Mouse (Mus musculus): ENCODE measurements around the gene Dennd5b. TPM values are rescaled to one million over a fixed set of nuclear protein-coding genes. Genes with fewer than 3 reads are reported as not detected.
A peak's percentile ranks its signal among the peaks of the same experiment; 100 is the strongest.

Dennd5b gene
- total and polyA plus RNA-seq, 3 experiments = 3.7 to 17.8 (median 16.0) TPM

DNA sequence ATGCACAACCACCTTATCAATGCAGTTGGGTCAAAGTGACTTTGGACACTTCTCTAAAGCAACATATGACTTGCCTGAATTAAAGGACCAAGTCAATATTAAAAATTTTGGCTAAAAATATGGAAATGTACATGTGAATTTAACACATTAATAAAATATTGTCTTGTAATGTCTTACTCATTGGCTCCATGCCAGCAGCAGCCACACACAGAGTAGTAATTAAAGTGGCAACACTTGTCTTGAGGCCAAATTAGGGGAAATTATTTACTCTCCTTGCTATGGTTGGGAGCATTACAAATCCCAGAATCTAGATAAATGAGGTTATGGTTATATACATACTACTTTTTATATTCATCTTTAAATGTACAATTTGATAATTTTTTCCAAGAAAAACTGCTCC lies 15.5 kb upstream of the Dennd5b start:
- no peak overlapping the region for H3K4me3 ChIP-seq
- no peak overlapping the region for H3K27ac ChIP-seq
- no peak for DNase-seq
- H3K79me2 ChIP-seq (replicated peaks; ENCODE audit: control insufficient read depth, insufficient read depth, low read length) = no peaks in the 10 kb centered on the region
- no peak overlapping the region for H3K9ac ChIP-seq (ENCODE audit: low read depth, low read length)
- H3K36me3 ChIP-seq (ENCODE audit: control insufficient read depth, insufficient read depth, low read length) = peaks cover 9% of the 10 kb centered on the region
- H3K27me3 ChIP-seq (ENCODE audit: control insufficient read depth, insufficient read depth, low read length) = no peaks in the 10 kb centered on the region
- intact Hi-C loops (cut with DNase I) = no loop called here
- H3K4me1 ChIP-seq (ENCODE audit: control insufficient read depth, insufficient read depth, low read length) = peaks cover 3% of the 10 kb centered on the region
- TF ChIP-seq EP300 (IDR thresholded peaks at IDR 0.05; ENCODE audit: insufficient read depth, low read depth, low read length) (no peak), CTCF (IDR thresholded peaks at IDR 0.05) (no peak)

DNA sequence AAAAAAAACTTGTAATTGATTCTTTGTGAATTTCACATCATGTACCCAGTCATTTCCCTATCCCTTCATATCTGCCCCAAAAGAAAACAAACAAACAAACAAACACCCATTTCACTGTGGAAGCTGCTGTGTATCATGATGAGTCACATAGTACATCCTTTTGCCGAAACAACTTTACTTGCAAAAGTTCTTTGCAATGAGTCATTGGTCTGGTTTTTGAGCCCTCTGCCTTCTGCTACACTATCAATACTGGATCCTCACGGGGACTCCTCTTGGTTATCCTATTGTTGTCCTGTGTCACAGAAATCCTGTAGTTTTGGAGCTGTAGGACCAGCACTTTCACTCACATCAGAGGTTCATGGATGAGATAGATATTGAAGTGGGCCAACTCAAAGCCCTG lies 7.4 kb upstream of the Dennd5b start:
- H3K27me3 ChIP-seq (ENCODE audit: control insufficient read depth, insufficient read depth, low read length) = no peaks in the 10 kb centered on the region
- H3K36me3 ChIP-seq (ENCODE audit: control insufficient read depth, insufficient read depth, low read length) = no peaks in the 10 kb centered on the region
- DNase-seq = no peak
- intact Hi-C loops (cut with DNase I) = no loop called here
- TF ChIP-seq POLR2A (IDR thresholded peaks at IDR 0.05; ENCODE audit: insufficient read depth, low read depth, low read length) (no peak), EP300 (IDR thresholded peaks at IDR 0.05; ENCODE audit: insufficient read depth, low read depth, low read length) (no peak), CTCF (IDR thresholded peaks at IDR 0.05) (no peak)
- no peak overlapping the region for H3K4me3 ChIP-seq
- WGBS = 41% methylated on average over 2 of the region's 2 CpGs
- no peaks in the 10 kb centered on the region for H3K79me2 ChIP-seq (replicated peaks; ENCODE audit: control insufficient read depth, insufficient read depth, low read length)
- no peaks in the 10 kb centered on the region for H3K4me1 ChIP-seq (ENCODE audit: control insufficient read depth, insufficient read depth, low read length)
- H3K27ac ChIP-seq = no peak overlapping the region
- H3K9ac ChIP-seq (ENCODE audit: low read depth, low read length) = no peak overlapping the region

DNA sequence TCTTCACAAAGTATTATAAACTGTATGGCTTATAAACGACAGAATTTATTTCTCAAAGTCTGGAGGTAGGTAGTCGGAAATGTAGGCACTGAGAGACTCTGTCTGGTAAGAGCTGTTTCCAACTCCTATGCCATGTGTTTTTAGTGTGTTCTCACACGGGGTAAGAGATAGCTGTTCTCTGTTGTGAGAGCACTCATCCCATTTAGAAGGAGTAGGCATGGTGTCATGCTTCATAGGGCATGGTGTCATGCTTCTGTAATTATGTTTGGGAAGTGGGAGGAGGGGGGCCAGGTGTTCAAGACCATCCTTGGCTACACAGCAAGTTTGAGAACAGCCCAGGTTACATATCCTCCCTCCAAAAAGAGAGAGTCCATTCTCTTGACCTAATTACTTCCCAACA lies 6.1 kb upstream of the Dennd5b start:
- 81% methylated on average over 3 of the region's 3 CpGs for WGBS
- Histone ChIP-seq H3K9ac (ENCODE audit: low read depth, low read length) (no peak overlapping the region), H3K4me3 (no peak overlapping the region), H3K36me3 (ENCODE audit: control insufficient read depth, insufficient read depth, low read length) (no peaks in the 10 kb centered on the region), H3K27me3 (ENCODE audit: control insufficient read depth, insufficient read depth, low read length) (no peaks in the 10 kb centered on the region), H3K4me1 (ENCODE audit: control insufficient read depth, insufficient read depth, low read length) (no peaks in the 10 kb centered on the region), H3K79me2 (replicated peaks; ENCODE audit: control insufficient read depth, insufficient read depth, low read length) (no peaks in the 10 kb centered on the region), H3K27ac (no peak overlapping the region)
- intact Hi-C loops (cut with DNase I) = no loop called here
- no peak for DNase-seq
- TF ChIP-seq POLR2A (IDR thresholded peaks at IDR 0.05; ENCODE audit: insufficient read depth, low read depth, low read length) (no peak), EP300 (IDR thresholded peaks at IDR 0.05; ENCODE audit: insufficient read depth, low read depth, low read length) (no peak), CTCF (IDR thresholded peaks at IDR 0.05) (no peak)

- DNase-seq = no peak
- Histone ChIP-seq H3K79me2 (replicated peaks; ENCODE audit: control insufficient read depth, insufficient read depth, low read length) (0 out of 2 replicates have a peak, but pooled peaks cover 2% of the 10 kb centered on the region), H3K27ac (no peak overlapping the region), H3K27me3 (ENCODE audit: control insufficient read depth, insufficient read depth, low read length) (no peaks in the 10 kb centered on the region), H3K4me1 (ENCODE audit: control insufficient read depth, insufficient read depth, low read length) (peaks cover 1% of the 10 kb centered on the region; the same call in 1 of the 2 replicates), H3K9ac (ENCODE audit: low read depth, low read length) (no peak overlapping the region), H3K36me3 (ENCODE audit: control insufficient read depth, insufficient read depth, low read length) (peaks cover 2% of the 10 kb centered on the region; the same call in 1 of the 2 replicates), H3K4me3 (no peak overlapping the region)
- TF ChIP-seq POLR2A (IDR thresholded peaks at IDR 0.05; ENCODE audit: insufficient read depth, low read depth, low read length) = no peak
- no peak for TF ChIP-seq EP300 (IDR thresholded peaks at IDR 0.05; ENCODE audit: insufficient read depth, low read depth, low read length)
- no peak for TF ChIP-seq CTCF (IDR thresholded peaks at IDR 0.05)
- WGBS = 87% methylated on average over 1 of the region's 1 CpGs
- intact Hi-C loops (cut with DNase I) = loop anchor here (5.0 kb wide), 2 partner anchors 46 to 156 kb away; partner anchors contain the start of gene Sinhcaf
Observed at GRCm38 (mm10) chr6:149103451-149103850, 2.0 kb upstream of the Dennd5b start.

- 10% methylated on average over 7 of the region's 7 CpGs for WGBS
- peak overlapping the region; percentile 97 for H3K9ac ChIP-seq (ENCODE audit: low read depth, low read length)
- intact Hi-C loops (cut with DNase I) = loop anchor here (2.0 to 5.0 kb wide), 3 partner anchors 17 to 155 kb away; partner anchors contain the start of gene Sinhcaf
- peak overlapping the region; percentile 86 for H3K4me3 ChIP-seq
- TF ChIP-seq EP300 (IDR thresholded peaks at IDR 0.05; ENCODE audit: insufficient read depth, low read depth, low read length) (peak; percentile 36; the same call in 1 of the 2 replicates), CTCF (IDR thresholded peaks at IDR 0.05) (no peak), POLR2A (IDR thresholded peaks at IDR 0.05; ENCODE audit: insufficient read depth, low read depth, low read length) (no peak)
- DNase-seq = no peak
- H3K27me3 ChIP-seq (ENCODE audit: control insufficient read depth, insufficient read depth, low read length) = no peaks in the 10 kb centered on the region
- H3K4me1 ChIP-seq (ENCODE audit: control insufficient read depth, insufficient read depth, low read length) = peaks cover 1% of the 10 kb centered on the region
- peaks cover 4% of the 10 kb centered on the region; the same call in 1 of the 2 replicates for H3K79me2 ChIP-seq (replicated peaks; ENCODE audit: control insufficient read depth, insufficient read depth, low read length)
- H3K27ac ChIP-seq = peak overlapping the region; percentile 97
- peaks cover 2% of the 10 kb centered on the region; the same call in 1 of the 2 replicates for H3K36me3 ChIP-seq (ENCODE audit: control insufficient read depth, insufficient read depth, low read length)
Observed at GRCm38 (mm10) chr6:149101943-149102243, 413 bp upstream of the Dennd5b start.

DNA sequence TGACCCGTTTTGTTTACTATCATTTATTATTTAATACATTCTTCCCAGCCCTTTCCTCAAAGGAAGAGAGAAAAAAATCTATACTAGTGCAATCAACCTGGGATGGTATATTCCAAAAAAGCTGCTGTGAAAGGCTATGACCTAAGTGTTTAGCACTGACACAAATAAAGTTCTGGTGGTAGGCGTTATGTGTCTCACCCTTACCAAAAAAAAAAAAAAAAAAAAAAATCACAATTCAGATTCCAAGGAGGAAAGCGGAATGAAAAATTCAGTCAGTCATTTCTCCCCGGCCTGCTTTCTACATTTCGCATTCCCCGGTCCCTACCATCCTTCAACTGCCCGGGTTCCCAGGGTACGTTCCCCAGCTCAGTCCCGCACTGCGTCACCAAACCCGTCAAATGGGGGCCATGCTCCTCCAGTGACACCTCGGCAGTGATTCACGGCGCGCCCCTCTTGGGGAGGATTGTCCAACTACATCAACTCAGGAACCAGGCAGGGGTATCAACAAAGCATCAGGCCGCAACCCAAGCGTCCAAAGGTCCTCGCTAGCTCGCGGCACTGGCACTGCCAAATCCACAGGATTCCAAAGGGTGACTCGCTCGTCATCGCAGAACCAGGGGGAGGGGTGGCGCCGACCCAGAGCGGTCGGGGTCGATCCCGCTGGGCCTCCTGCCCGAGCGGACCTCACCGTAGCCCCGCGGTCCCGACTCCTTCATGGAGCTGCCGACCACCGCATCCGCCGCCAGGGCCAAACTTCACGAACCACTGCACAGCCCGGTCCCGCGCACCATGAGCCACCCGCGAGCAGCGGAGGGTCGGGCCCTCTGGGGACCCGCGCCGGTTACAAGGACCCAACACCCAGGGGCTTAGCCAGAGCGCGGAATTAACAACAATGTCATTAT lies 1.1 kb downstream of the Dennd5b start:
- peak; percentile 74 to 79 for DNase-seq
- no peaks in the 10 kb centered on the region for H3K27me3 ChIP-seq (ENCODE audit: control insufficient read depth, insufficient read depth, low read length)
- intact Hi-C loops (cut with DNase I) = loop anchor here (2.0 to 5.0 kb wide), 3 partner anchors 18 to 153 kb away; partner anchors contain the start of gene Sinhcaf
- H3K36me3 ChIP-seq (ENCODE audit: control insufficient read depth, insufficient read depth, low read length) = peaks cover 2% of the 10 kb centered on the region; the same call in 1 of the 2 replicates
- TF ChIP-seq EP300 (IDR thresholded peaks at IDR 0.05; ENCODE audit: insufficient read depth, low read depth, low read length) = no peak
- TF ChIP-seq CTCF (IDR thresholded peaks at IDR 0.05) = peak; percentile 31
- no peak for TF ChIP-seq POLR2A (IDR thresholded peaks at IDR 0.05; ENCODE audit: insufficient read depth, low read depth, low read length)
- H3K79me2 ChIP-seq (replicated peaks; ENCODE audit: control insufficient read depth, insufficient read depth, low read length) = peaks cover 4% of the 10 kb centered on the region; the same call in 1 of the 2 replicates
- H3K4me3 ChIP-seq = peak overlapping the region; percentile 86
- H3K27ac ChIP-seq = peak overlapping the region; percentile 97
- H3K4me1 ChIP-seq (ENCODE audit: control insufficient read depth, insufficient read depth, low read length) = peaks cover 3% of the 10 kb centered on the region
- H3K9ac ChIP-seq (ENCODE audit: low read depth, low read length) = peak overlapping the region; percentile 97
- 2% methylated on average over 52 of the region's 52 CpGs for WGBS
